Mouse (Mus musculus) liver, postnatal 0 days (tissue): ENCODE measurements around the gene Cdpf1. TPM values are rescaled to one million over a fixed set of nuclear protein-coding genes. Genes with fewer than 3 reads are reported as not detected.
"Not testable (repeated sequence)": the region's sequence is repeated elsewhere in the genome, so short reads cannot be mapped to it uniquely, and the experiment has no call there.

Experiments used
- ATAC-seq: fragments of 200-750 bp; cut with Nextera tagmentation; 2 replicates; pipeline ENCODE4 v1.8.0; 2017; ENCODE audit warnings: mild to moderate bottlenecking, moderate library complexity
- DNase-seq: peaks from one replicate; pipeline ENCODE4 v3.0.0-alpha.2; 2016
- H3K27ac ChIP-seq: fragments of 300-500 bp; sonication (generic); 2 replicates; pipeline ENCODE4 v1.5.1; 2014; ENCODE audit warnings: antibody characterized with exemption, moderate library complexity, mild to moderate bottlenecking, low read depth
- H3K27me3 ChIP-seq: fragments of 300-500 bp; sonication (generic); 2 replicates; pipeline ENCODE4 v1.6.1; 2014; ENCODE audit warnings: low read length, control low read depth, mixed read lengths; ENCODE audit not compliant: insufficient read depth
- H3K36me3 ChIP-seq: fragments of 300-500 bp; sonication (generic); replicated peaks from 2 replicates; pipeline ENCODE4 v1.6.1; 2014; ENCODE audit warnings: mild to moderate bottlenecking, control low read depth, low read length, moderate library complexity, mixed read lengths; ENCODE audit not compliant: insufficient read depth
- H3K4me1 ChIP-seq: fragments of 300-500 bp; sonication (generic); 2 replicates; pipeline ENCODE4 v1.6.1; 2014; ENCODE audit warnings: antibody characterized with exemption, mild to moderate bottlenecking, control low read depth; ENCODE audit not compliant: insufficient read depth
- H3K4me2 ChIP-seq: fragments of 300-500 bp; sonication (generic); 2 replicates; pipeline ENCODE4 v1.6.1; 2014; ENCODE audit warnings: low read depth, mild to moderate bottlenecking, low read length, moderate library complexity, mixed read lengths
- H3K4me3 ChIP-seq: fragments of 300-500 bp; sonication (generic); 2 replicates; pipeline ENCODE4 v1.5.1; 2014; ENCODE audit warnings: low read depth, low read length
- H3K9ac ChIP-seq: fragments of 300-500 bp; sonication (generic); replicated peaks from 2 replicates; pipeline ENCODE4 v1.6.1; 2014; ENCODE audit warnings: mild to moderate bottlenecking, moderate library complexity
- H3K9me3 ChIP-seq: fragments of 300-500 bp; sonication (generic); 2 replicates; pipeline ENCODE4 v1.6.1; 2016; ENCODE audit warnings: mild to moderate bottlenecking, control low read depth, low read length, mixed read lengths
- CTCF ChIP-seq: sonication (generic); IDR thresholded peaks from 2 replicates; pipeline ENCODE4 v1.5.1; 2016; ENCODE audit warnings: antibody characterized with exemption, low read depth
- EP300 ChIP-seq: IDR thresholded peaks from 2 replicates; pipeline ENCODE4 v1.6.1; 2016; ENCODE audit warnings: antibody characterized with exemption, low read depth, mild to moderate bottlenecking
- WGBS: fragments of 180-500 bp; shearing (Covaris S2); extraction: QIAGEN DNeasy Blood & Tissue Kit; methylation state at CpG from one replicate; pipeline ENCODE4 v1.1.7; 2014; ENCODE audit not compliant: insufficient replicate concordance; 5-methylcytosine and 5-hydroxymethylcytosine counted together
- polyA plus RNA-seq: library from polyadenylated mRNA; unstranded; fragments of >200 nt; fragmentation: Nextera tagmentation; extraction: Ambion mirVana; gene quantifications from 2 replicates; pipeline ENCODE4 v1.2.1, GENCODE M21; 2015

Gene Cdpf1
- polyA plus RNA-seq, 1 experiment from 2014 or later: 12.9 TPM

- no peak overlapping the region for H3K4me2 ChIP-seq
- 0 out of 2 replicates have a peak overlapping the region, but pooled peaks have one; percentile 8 for H3K9ac ChIP-seq
- peak; percentile 75 for DNase-seq
- no peak overlapping the region for H3K4me3 ChIP-seq
- H3K27ac ChIP-seq: peak overlapping the region; percentile 94
- H3K4me1 ChIP-seq: peaks cover 3% of the 10 kb centered on the region
- WGBS: 65% methylated on average over 6 of the region's 6 CpGs
- 0 out of 2 replicates have a peak, but pooled peaks cover 5% of the 10 kb centered on the region for H3K36me3 ChIP-seq
- H3K9me3 ChIP-seq: no peaks in the 10 kb centered on the region
- TF ChIP-seq CTCF: no peak
- TF ChIP-seq EP300: peak; percentile 80; the same call in 1 of the 2 replicates
- H3K27me3 ChIP-seq: no peaks in the 10 kb centered on the region
- ATAC-seq: peak; percentile 97
These were observed 24.0 kb downstream of the Cdpf1 start for GRCm38 (mm10) chr15:85787482-85787881.

GRCm38 (mm10) chr15:85786711-85787110 is 24.8 kb downstream of the Cdpf1 start:
- 47% methylated on average over 5 of the region's 5 CpGs for WGBS
- peaks cover 3% of the 10 kb centered on the region for H3K4me1 ChIP-seq
- 0 out of 2 replicates have a peak, but pooled peaks have one; percentile 10 for ATAC-seq
- H3K4me3 ChIP-seq: no peak overlapping the region
- H3K9ac ChIP-seq: no peak overlapping the region
- peak overlapping the region; percentile 94 for H3K27ac ChIP-seq
- no peak overlapping the region for H3K4me2 ChIP-seq
- H3K9me3 ChIP-seq: no peaks in the 10 kb centered on the region
- H3K27me3 ChIP-seq: no peaks in the 10 kb centered on the region
- H3K36me3 ChIP-seq: 0 out of 2 replicates have a peak, but pooled peaks cover 5% of the 10 kb centered on the region
- TF ChIP-seq EP300: no peak
- DNase-seq: no peak

GRCm38 (mm10) chr15:85784341-85784740 is 27.2 kb downstream of the Cdpf1 start:
- DNase-seq: no peak
- Histone ChIP-seq H3K4me2 (no peak overlapping the region), H3K4me1 (peaks cover 3% of the 10 kb centered on the region), H3K36me3 (no peaks in the 10 kb centered on the region), H3K9ac (no peak overlapping the region), H3K27ac (peak overlapping the region; percentile 60; the same call in 1 of the 2 replicates), H3K27me3 (no peaks in the 10 kb centered on the region), H3K9me3 (no peaks in the 10 kb centered on the region), H3K4me3 (no peak overlapping the region)
- no peak for ATAC-seq
- no peak for TF ChIP-seq EP300
- no peak for TF ChIP-seq CTCF
- 79% methylated on average over 3 of the region's 3 CpGs for WGBS

- H3K9me3 ChIP-seq: no peaks in the 10 kb centered on the region
- no peak overlapping the region for H3K4me2 ChIP-seq
- no peak overlapping the region for H3K4me3 ChIP-seq
- TF ChIP-seq EP300 (no peak), CTCF (peak; percentile 43)
- H3K4me1 ChIP-seq: peaks cover 3% of the 10 kb centered on the region
- DNase-seq (no peak), ATAC-seq (no peak)
- whole genome bisulfite sequencing: 86% methylated on average over 4 of the region's 4 CpGs
- H3K27me3 ChIP-seq: no peaks in the 10 kb centered on the region
- H3K27ac ChIP-seq: no peak overlapping the region
- H3K9ac ChIP-seq: no peak overlapping the region
- 0 out of 2 replicates have a peak, but pooled peaks cover under 1% of the 10 kb centered on the region for H3K36me3 ChIP-seq
These were observed 28.4 kb downstream of the Cdpf1 start for GRCm38 (mm10) chr15:85783146-85783545.

- H3K27me3 ChIP-seq, DNase-seq, H3K9me3 ChIP-seq, H3K4me1 ChIP-seq, ATAC-seq, H3K4me3 ChIP-seq, H3K36me3 ChIP-seq, H3K4me2 ChIP-seq, H3K9ac ChIP-seq: not testable (repeated sequence)
- 77% methylated on average over 6 of the region's 6 CpGs for WGBS
- H3K27ac ChIP-seq: peak overlapping the region; percentile 71
These were observed 32.6 kb downstream of the Cdpf1 start for GRCm38 (mm10) chr15:85778891-85779290.

GRCm38 (mm10) chr15:85776771-85777170 is 34.7 kb downstream of the Cdpf1 start:
- Histone ChIP-seq H3K4me3 (no peak overlapping the region), H3K4me1 (peaks cover 6% of the 10 kb centered on the region; the same call in 1 of the 2 replicates), H3K27me3 (no peaks in the 10 kb centered on the region), H3K4me2 (no peak overlapping the region), H3K9ac (no peak overlapping the region), H3K36me3 (peaks cover 3% of the 10 kb centered on the region; the same call in 1 of the 2 replicates), H3K9me3 (no peaks in the 10 kb centered on the region), H3K27ac (peak overlapping the region; percentile 84)
- TF ChIP-seq CTCF: no peak
- TF ChIP-seq EP300: no peak; the same call in 1 of the 2 replicates
- 48% methylated on average over 5 of the region's 5 CpGs for WGBS
- peak; percentile 52 for DNase-seq
- peak; percentile 72 for ATAC-seq

GRCm38 (mm10) chr15:85776241-85776640 is 35.3 kb downstream of the Cdpf1 start:
- Histone ChIP-seq H3K9me3 (no peaks in the 10 kb centered on the region), H3K4me3 (no peak overlapping the region), H3K9ac (no peak overlapping the region), H3K4me2 (no peak overlapping the region), H3K4me1 (peaks cover 6% of the 10 kb centered on the region; the same call in 1 of the 2 replicates), H3K27ac (peak overlapping the region; percentile 84), H3K27me3 (no peaks in the 10 kb centered on the region), H3K36me3 (peaks cover 3% of the 10 kb centered on the region; the same call in 1 of the 2 replicates)
- 48% methylated on average over 2 of the region's 2 CpGs for WGBS
- TF ChIP-seq EP300 (no peak), CTCF (no peak)
- DNase-seq (no peak), ATAC-seq (no peak)
